In the genomic region with DNA sequence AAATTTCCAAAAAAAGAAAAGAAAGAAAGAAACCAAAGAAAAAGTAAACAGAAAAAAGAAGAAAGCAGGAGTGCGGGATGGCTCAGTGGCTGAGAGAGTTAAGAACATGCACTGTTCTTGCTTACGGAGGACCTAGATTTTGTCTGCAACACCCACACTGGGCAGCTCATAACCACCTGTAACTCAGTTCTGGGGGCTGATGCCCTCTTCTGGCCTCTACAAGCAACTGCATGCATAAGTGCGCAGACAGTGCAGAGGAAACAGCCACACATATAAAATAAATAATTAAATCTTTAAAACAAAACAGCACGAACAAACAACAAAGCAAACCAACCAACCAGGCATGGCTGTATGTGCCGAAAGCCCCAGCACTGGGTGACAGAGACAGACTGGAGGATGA, we compare ENCODE assay signal across 17 mouse cellular contexts. TPM values are rescaled to one million over a fixed set of nuclear protein-coding genes. Genes with fewer than 3 reads are reported as not detected.
DNase-seq lines count a peak whose midpoint lies in the region; ATAC-seq and TF ChIP-seq lines count a peak whose summit lies in the region.
"Had no signal": no experiment of that assay in that cellular context is flagged by ENCODE, and none has a peak within 500 bp of the region (broad histone marks: within the 10 kb centered on the region; RNA-seq: fewer than 3 reads in every experiment).

No protein-coding gene starts in this region.

- no peaks in the 10 kb centered on the region for H3K4me1 ChIP-seq in kidney, adult 2 months (ENCODE audit: control insufficient read depth, insufficient read depth, low read length)
- H3K4me1 ChIP-seq in kidney, embryonic 16.5 days (ENCODE audit: insufficient read depth, low read length), result no peaks in the 10 kb centered on the region
- peaks cover 1% of the 10 kb centered on the region; the same call in 1 of the 2 replicates for H3K4me1 ChIP-seq in bone marrow, adult 2 months (ENCODE audit: control insufficient read depth, insufficient read depth, low read length)
- H3K4me1 ChIP-seq in stomach, postnatal 0 days (replicated peaks; ENCODE audit: control insufficient read depth, insufficient read depth), result no peaks in the 10 kb centered on the region
- H3K4me1 ChIP-seq: hindbrain, embryonic 12.5 days; neural tube, embryonic 12.5 days had no signal

- no peaks in the 10 kb centered on the region for H3K9me3 ChIP-seq in kidney, embryonic 16.5 days (ENCODE audit: low read length)
- H3K9me3 ChIP-seq in stomach, postnatal 0 days (ENCODE audit: control insufficient read depth, low read length), result no peaks in the 10 kb centered on the region
- H3K9me3 ChIP-seq: neural tube, embryonic 12.5 days had no signal

- ATAC-seq in kidney, embryonic 16.5 days (ENCODE audit: low FRiP score, low TSS enrichment), result no peak
- ATAC-seq in stomach, postnatal 0 days (ENCODE audit: low FRiP score, low TSS enrichment), result no peak

- H3K27me3 ChIP-seq in kidney, adult 2 months (replicated peaks; ENCODE audit: control insufficient read depth, insufficient read depth, low read length), result no peaks in the 10 kb centered on the region
- H3K27me3 ChIP-seq in kidney, embryonic 16.5 days (ENCODE audit: insufficient read depth, low read length), result no peaks in the 10 kb centered on the region
- no peaks in the 10 kb centered on the region for H3K27me3 ChIP-seq in stomach, postnatal 0 days (ENCODE audit: control insufficient read depth, insufficient read depth, low read length)
- H3K27me3 ChIP-seq: hindbrain, embryonic 12.5 days; neural tube, embryonic 12.5 days had no signal

- H3K27ac ChIP-seq in kidney, adult 2 months (ENCODE audit: insufficient read depth, low read depth, low read length), result no peak overlapping the region
- H3K27ac ChIP-seq in kidney, embryonic 16.5 days (ENCODE audit: low read length), result no peak overlapping the region
- no peak overlapping the region for H3K27ac ChIP-seq in bone marrow, adult 2 months (ENCODE audit: control insufficient read depth, insufficient read depth, low read depth, low read length, poor library complexity)
- H3K27ac ChIP-seq in stomach, postnatal 0 days (replicated peaks), result no peak overlapping the region
- H3K27ac ChIP-seq: hindbrain, embryonic 12.5 days; neural tube, embryonic 12.5 days had no signal

- H3K4me2 ChIP-seq in kidney, embryonic 16.5 days (replicated peaks; ENCODE audit: low read depth, low read length), result no peak overlapping the region
- H3K4me2 ChIP-seq in stomach, postnatal 0 days (replicated peaks; ENCODE audit: low read depth), result no peak overlapping the region
- H3K4me2 ChIP-seq: heart, embryonic 11.5 days; hindbrain, embryonic 12.5 days; midbrain, embryonic 11.5 days; neural tube, embryonic 12.5 days had no signal

- TF ChIP-seq POLR2A in kidney, adult 2 months (IDR thresholded peaks at IDR 0.05; ENCODE audit: low read depth, low read length), result no peak
- no peak for TF ChIP-seq POLR2A in bone marrow, adult 2 months (IDR thresholded peaks at IDR 0.05; ENCODE audit: borderline replicate concordance, control insufficient read depth, low read depth, low read length)

- WGBS in kidney, adult 2 months, result 87% methylated on average over 5 of the region's 5 CpGs
- WGBS in kidney, embryonic 16.5 days, result 91% methylated on average over 5 of the region's 5 CpGs
- WGBS in bone marrow, adult 2 months, result 83% methylated on average over 5 of the region's 5 CpGs
- 76% methylated on average over 5 of the region's 5 CpGs for WGBS in stomach, postnatal 0 days

- no peak overlapping the region for H3K9ac ChIP-seq in kidney, embryonic 16.5 days (replicated peaks; ENCODE audit: low read length)
- H3K9ac ChIP-seq in stomach, postnatal 0 days (ENCODE audit: low read length), result no peak overlapping the region
- H3K9ac ChIP-seq: hindbrain, embryonic 12.5 days; neural tube, embryonic 12.5 days had no signal

- TF ChIP-seq EP300 in stomach, postnatal 0 days (optimal IDR thresholded peaks at IDR 0.05), result no peak

- peak; percentile 34 for TF ChIP-seq CTCF in kidney, adult 2 months (conservative IDR thresholded peaks at IDR 0.05; ENCODE audit: insufficient read depth, insufficient read length, low read depth, low read length)
- TF ChIP-seq CTCF in bone marrow, adult 2 months (IDR thresholded peaks at IDR 0.05; ENCODE audit: control insufficient read depth, insufficient read depth, low read length), result peak; percentile 62
- peak; percentile 66 for TF ChIP-seq CTCF in stomach, postnatal 0 days (IDR thresholded peaks at IDR 0.05; ENCODE audit: low read depth)

- no peak for DNase-seq in kidney, adult 2 months
- DNase-seq in thymus, postnatal 0 days (ENCODE audit: low spot score), result peak; percentile 39
- no peak for DNase-seq in thymus, postnatal 10 days (ENCODE audit: low spot score in 2 of 2)
- no peak for DNase-seq in stomach, postnatal 0 days (ENCODE audit: low spot score)
- DNase-seq in cerebellum, adult 9-11 months, result no peak
- no peak for DNase-seq in retina, postnatal 1 day
- DNase-seq: adrenal gland, postnatal 14 days; cerebellum, adult 11-12 months; embryo, embryonic 11 days; kidney, postnatal 36 days; lung, adult 18-20 months had no signal

- no peaks in the 10 kb centered on the region for H3K36me3 ChIP-seq in kidney, adult 2 months (ENCODE audit: control insufficient read depth, insufficient read depth, low read length)
- H3K36me3 ChIP-seq in kidney, embryonic 16.5 days (ENCODE audit: insufficient read depth, low read length), result no peaks in the 10 kb centered on the region
- no peaks in the 10 kb centered on the region for H3K36me3 ChIP-seq in stomach, postnatal 0 days (ENCODE audit: control insufficient read depth, insufficient read depth, low read length)
- H3K36me3 ChIP-seq: hindbrain, embryonic 12.5 days; neural tube, embryonic 12.5 days had no signal

- H3K4me3 ChIP-seq in kidney, adult 2 months (ENCODE audit: insufficient read depth, low read depth, low read length), result no peak overlapping the region
- H3K4me3 ChIP-seq in kidney, embryonic 16.5 days (ENCODE audit: low read length), result no peak overlapping the region
- no peak overlapping the region for H3K4me3 ChIP-seq in bone marrow, adult 2 months (replicated peaks; ENCODE audit: control insufficient read depth, low read depth, low read length)
- no peak overlapping the region for H3K4me3 ChIP-seq in stomach, postnatal 0 days (ENCODE audit: low read depth, low read length)
- H3K4me3 ChIP-seq: hindbrain, embryonic 12.5 days; neural tube, embryonic 12.5 days had no signal

RNA-seq across cellular contexts. Expression of a gene that starts 50.8 kb away (rescaled TPM):
- polyA plus RNA-seq in kidney, adult 2 months (2012; rRNA removed), result 2.3 and 6.2 TPM in 2 replicates
- 9.7 and 10.1 TPM in 2 replicates for polyA plus RNA-seq in kidney, embryonic 16.5 days (2015; fragmentation: Nextera tagmentation; extraction: Ambion mirVana)
- 76.3 and 78.2 TPM in 2 replicates for polyA plus RNA-seq in thymus, postnatal 0 days (2015; fragmentation: Nextera tagmentation; extraction: Ambion mirVana)
- polyA plus RNA-seq in bone marrow, adult 2 months (2011; ENCODE audit: insufficient read depth, insufficient read length, low replicate concordance, missing spikeins), result 43.0 and 111 TPM in 2 replicates
- polyA plus RNA-seq in stomach, postnatal 0 days (2015; fragmentation: Nextera tagmentation; extraction: Ambion mirVana), result 3.0 and 3.6 TPM in 2 replicates

RNA-seq across cellular contexts. Expression of a gene that starts 51.0 kb away (rescaled TPM):
- 321 and 343 TPM in 2 replicates for polyA plus RNA-seq in kidney, adult 2 months (2012; rRNA removed)
- 406 and 407 TPM in 2 replicates for polyA plus RNA-seq in kidney, embryonic 16.5 days (2015; fragmentation: Nextera tagmentation; extraction: Ambion mirVana)
- 497 and 515 TPM in 2 replicates for polyA plus RNA-seq in thymus, postnatal 0 days (2015; fragmentation: Nextera tagmentation; extraction: Ambion mirVana)
- polyA plus RNA-seq in bone marrow, adult 2 months (2011; ENCODE audit: insufficient read depth, insufficient read length, low replicate concordance, missing spikeins), result 184 and 225 TPM in 2 replicates
- polyA plus RNA-seq in stomach, postnatal 0 days (2015; fragmentation: Nextera tagmentation; extraction: Ambion mirVana), result 294 and 295 TPM in 2 replicates
